In the genomic region with DNA sequence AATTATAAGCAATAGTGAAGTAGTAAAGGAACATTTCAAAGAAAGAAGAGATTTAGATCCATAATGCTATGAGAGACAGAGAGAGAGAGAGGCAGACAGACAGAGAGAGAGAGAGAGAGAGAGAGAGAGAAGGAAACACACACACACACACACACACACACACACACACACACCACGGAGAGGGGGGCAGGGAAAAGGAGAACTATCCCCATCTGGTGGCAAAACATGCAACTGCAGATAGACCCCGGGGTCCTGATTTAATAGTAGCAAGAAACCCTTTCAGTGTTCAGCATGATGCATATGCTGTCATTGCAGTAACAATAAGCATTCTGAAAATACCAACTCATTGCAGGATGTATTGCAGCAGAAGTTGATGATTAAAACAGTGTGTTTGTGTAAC, we compare ENCODE assay signal across 11 mouse cellular contexts.
DNase-seq lines count a peak whose midpoint lies in the region; ATAC-seq and TF ChIP-seq lines count a peak whose summit lies in the region.
"Had no signal": no experiment of that assay in that cellular context is flagged by ENCODE, and none has a peak within 500 bp of the region (broad histone marks: within the 10 kb centered on the region; RNA-seq: fewer than 3 reads in every experiment).

No protein-coding gene starts in this region.

- DNase-seq in left cerebral cortex, adult 2 months (ENCODE audit: extremely low spot score in 1 of 2, low spot score in 2 of 2): no peak
- DNase-seq in left cerebral cortex, adult 18-20 months (ENCODE audit: low spot score in 2 of 2): no peak
- peak; percentile 11 for DNase-seq in Muller cell, postnatal 12 days (ENCODE audit: inconsistent ontology term)
- peak; percentile 63 for DNase-seq in embryonic facial prominence, embryonic 10.5 days (ENCODE audit: low spot score)
- DNase-seq in limb, embryonic 11.5 days (ENCODE audit: low spot score): peak; percentile 60
- DNase-seq in thymus, adult 18-20 months: no peak
- DNase-seq in adrenal gland, postnatal 25 days: no peak

- TF ChIP-seq CTCF in left cerebral cortex, adult 2 months (IDR thresholded peaks at IDR 0.05): peak; percentile 17; the same call in 1 of the 2 replicates

- no peaks in the 10 kb centered on the region for H3K4me1 ChIP-seq in embryonic facial prominence, embryonic 10.5 days
- H3K4me1 ChIP-seq in limb, embryonic 11.5 days (ENCODE audit: control insufficient read depth, insufficient read depth, low read length): no peaks in the 10 kb centered on the region
- H3K4me1 ChIP-seq: embryonic facial prominence, embryonic 12.5 days; liver, embryonic 15.5 days had no signal

- no peaks in the 10 kb centered on the region for H3K27me3 ChIP-seq in embryonic facial prominence, embryonic 10.5 days (replicated peaks; ENCODE audit: low read depth, poor library complexity, severe bottlenecking)
- no peaks in the 10 kb centered on the region for H3K27me3 ChIP-seq in limb, embryonic 11.5 days (ENCODE audit: control insufficient read depth, insufficient read depth, low read length)
- H3K27me3 ChIP-seq: embryonic facial prominence, embryonic 12.5 days; liver, embryonic 15.5 days had no signal

- H3K36me3 ChIP-seq in embryonic facial prominence, embryonic 10.5 days (replicated peaks): no peaks in the 10 kb centered on the region
- H3K36me3 ChIP-seq in limb, embryonic 11.5 days (ENCODE audit: control insufficient read depth, insufficient read depth, low read length): no peaks in the 10 kb centered on the region
- H3K36me3 ChIP-seq: embryonic facial prominence, embryonic 12.5 days; liver, embryonic 15.5 days had no signal

- intact Hi-C loops in left cerebral cortex, adult 2 months (cut with DNase I): loop anchor here (5.0 kb wide), 1 partner anchor 306 kb away; no protein-coding TSS in a partner anchor

- no peak for ATAC-seq in limb, embryonic 11.5 days (ENCODE audit: insufficient number of reproducible peaks, low FRiP score, low TSS enrichment, low read depth)
- no peak for ATAC-seq in CD4-positive, CD25-positive, alpha-beta regulatory T cell, adult 4 months

- H3K9ac ChIP-seq in limb, embryonic 11.5 days (ENCODE audit: low read length): no peak overlapping the region
- H3K9ac ChIP-seq: embryonic facial prominence, embryonic 12.5 days; liver, embryonic 15.5 days had no signal

- 35% methylated on average over 2 of the region's 2 CpGs for WGBS in embryonic facial prominence, embryonic 10.5 days
- WGBS in limb, embryonic 11.5 days: 29% methylated on average over 2 of the region's 2 CpGs

- H3K4me3 ChIP-seq in left cerebral cortex, adult 2 months: no peak overlapping the region
- no peak overlapping the region for H3K4me3 ChIP-seq in embryonic facial prominence, embryonic 10.5 days
- H3K4me3 ChIP-seq in limb, embryonic 11.5 days (ENCODE audit: low read depth, low read length): no peak overlapping the region
- H3K4me3 ChIP-seq: embryonic facial prominence, embryonic 12.5 days; liver, embryonic 15.5 days had no signal

- H3K4me2 ChIP-seq in limb, embryonic 11.5 days (ENCODE audit: low read depth, severe bottlenecking): no peak overlapping the region
- H3K4me2 ChIP-seq: embryonic facial prominence, embryonic 12.5 days; heart, embryonic 11.5 days; liver, embryonic 15.5 days had no signal

- no peaks in the 10 kb centered on the region for H3K9me3 ChIP-seq in embryonic facial prominence, embryonic 10.5 days
- H3K9me3 ChIP-seq in limb, embryonic 11.5 days (ENCODE audit: control insufficient read depth, low read length): no peaks in the 10 kb centered on the region
- H3K9me3 ChIP-seq: embryonic facial prominence, embryonic 12.5 days; liver, embryonic 15.5 days had no signal

- H3K27ac ChIP-seq in left cerebral cortex, adult 2 months: no peak overlapping the region
- H3K27ac ChIP-seq in embryonic facial prominence, embryonic 10.5 days (replicated peaks): no peak overlapping the region
- no peak overlapping the region for H3K27ac ChIP-seq in limb, embryonic 11.5 days (replicated peaks; ENCODE audit: low read depth, low read length)
- H3K27ac ChIP-seq: embryonic facial prominence, embryonic 12.5 days; liver, embryonic 15.5 days had no signal

Comparison
In these comparisons a context has a peak if more than half of its experiments do, and no peak if none do; other contexts are left out.
1. DNase-seq: peak in Muller cell, postnatal 12 days (single experiment), embryonic facial prominence, embryonic 10.5 days (single experiment) and limb, embryonic 11.5 days (single experiment); none in left cerebral cortex, adult 2 months (0 of 2), left cerebral cortex, adult 18-20 months (0 of 2), thymus, adult 18-20 months (0 of 2) and adrenal gland, postnatal 25 days (single experiment).